Mouse (Mus musculus) bone marrow, adult 2 months (tissue): ENCODE results near the gene 4931429L15Rik. TPM values are rescaled to one million over a fixed set of nuclear protein-coding genes. Genes with fewer than 3 reads are reported as not detected.
A peak's percentile ranks its signal among the peaks of the same experiment; 100 is the strongest.

Source experiments
- H3K27ac ChIP-seq: fragments of 200-500 bp; 2 replicates; pipeline ENCODE4 v1.5.1; 2012; ENCODE audit warnings: low read depth, mild to moderate bottlenecking, control low read depth, inconsistent platforms, low read length; ENCODE audit not compliant: control insufficient read depth, poor library complexity, insufficient read depth
- H3K4me1 ChIP-seq: fragments of 200-500 bp; 2 replicates; pipeline ENCODE4 v1.6.1; 2011; ENCODE audit warnings: low read length; ENCODE audit not compliant: control insufficient read depth, insufficient read depth
- H3K4me3 ChIP-seq: fragments of 200-500 bp; replicated peaks from 2 replicates; pipeline ENCODE3; 2011; ENCODE audit warnings: mild to moderate bottlenecking, low read depth, low read length, control low read depth; ENCODE audit not compliant: control insufficient read depth
- CTCF ChIP-seq: fragments of 200-500 bp; IDR thresholded peaks from 2 replicates; pipeline ENCODE4 v1.5.1; 2011; ENCODE audit warnings: low read length, control low read depth; ENCODE audit not compliant: control insufficient read depth, insufficient read depth
- POLR2A ChIP-seq: fragments of 200-500 bp; IDR thresholded peaks from 2 replicates; pipeline ENCODE4 v1.6.1; 2011; ENCODE audit warnings: low read depth, mild to moderate bottlenecking, control low read depth, low read length, borderline replicate concordance; ENCODE audit not compliant: control insufficient read depth
- WGBS: fragments of 180-500 bp; shearing (Covaris S2); methylation state at CpG from one replicate; pipeline ENCODE4 v1.1.7; 2018; 5-methylcytosine and 5-hydroxymethylcytosine counted together
- polyA plus RNA-seq: library from polyadenylated mRNA; stranded (reverse); fragments of >200 nt; gene quantifications from 2 replicates; pipeline ENCODE4 v1.2.4, GENCODE M21; 2011; ENCODE audit warnings: low replicate concordance; ENCODE audit not compliant: missing spikeins, insufficient read depth, insufficient read length

Gene 4931429L15Rik
- polyA plus RNA-seq, 1 experiment = not detected

DNA sequence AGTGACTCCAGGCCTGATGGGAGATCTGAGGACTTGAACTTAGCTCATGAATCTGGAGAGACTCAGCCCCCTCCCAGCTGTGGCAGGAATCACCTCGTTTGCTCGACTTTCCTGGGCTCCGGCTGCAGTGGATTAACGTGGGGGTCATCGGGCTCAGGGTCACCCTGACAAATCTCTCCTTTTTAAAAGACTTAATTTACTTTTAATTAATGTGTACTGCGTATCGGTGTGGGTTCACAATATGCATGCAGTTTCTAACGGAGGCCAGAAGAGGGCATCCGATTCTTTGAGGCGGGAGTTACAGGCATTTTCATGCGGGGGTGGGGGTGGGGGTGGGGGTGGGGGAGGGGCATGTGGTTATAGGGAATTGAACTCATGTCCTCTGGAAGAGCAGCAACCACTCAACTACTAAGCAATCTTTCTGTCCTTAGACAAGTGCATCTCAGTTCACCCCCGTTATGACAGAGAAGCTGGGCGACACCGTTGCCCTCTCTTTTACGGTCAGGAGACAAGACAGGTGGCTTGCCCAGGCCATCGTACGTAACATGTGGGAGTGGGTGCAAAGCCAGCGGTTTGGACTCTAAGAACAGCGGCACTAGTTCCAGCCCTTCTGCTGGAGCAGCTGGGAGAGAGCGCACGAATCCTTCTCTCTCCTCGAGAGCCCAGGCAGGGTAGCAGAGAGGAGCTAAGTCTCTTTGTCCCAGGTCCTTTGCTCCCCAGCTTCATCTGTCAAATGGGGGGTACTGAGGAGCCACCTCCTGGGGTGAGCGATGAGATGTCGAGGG lies 10.2 kb upstream of the 4931429L15Rik start:
- Histone ChIP-seq H3K4me3 (no peak overlapping the region), H3K27ac (no peak overlapping the region), H3K4me1 (no peaks in the 10 kb centered on the region; the same call in 1 of the 2 replicates)
- WGBS = 45% methylated on average over 24 of the region's 24 CpGs
- TF ChIP-seq POLR2A (no peak), CTCF (no peak)

DNA sequence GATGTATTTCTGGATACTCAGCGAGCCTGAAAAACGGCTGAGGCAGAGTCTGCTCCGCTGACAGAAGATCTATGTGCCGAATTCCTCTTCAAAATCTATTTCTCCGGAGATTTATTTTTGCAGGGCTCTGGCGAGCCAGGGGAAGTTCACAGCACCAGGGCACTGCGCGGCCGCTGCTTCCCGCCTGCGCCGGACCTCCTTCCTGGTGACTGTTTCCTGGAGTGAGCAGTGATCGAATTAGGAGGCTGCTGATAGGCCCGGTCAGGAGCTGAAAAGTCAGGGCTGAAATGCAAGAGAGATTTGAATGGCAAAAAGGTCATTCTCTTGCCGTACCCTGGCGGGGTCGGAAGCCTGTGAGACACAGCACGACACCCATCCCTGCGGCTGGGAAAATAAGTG lies 9.5 kb upstream of the 4931429L15Rik start:
- no peak overlapping the region for H3K4me3 ChIP-seq
- TF ChIP-seq CTCF = no peak
- no peak for TF ChIP-seq POLR2A
- WGBS = 6% methylated on average over 19 of the region's 19 CpGs
- no peaks in the 10 kb centered on the region; the same call in 1 of the 2 replicates for H3K4me1 ChIP-seq
- no peak overlapping the region for H3K27ac ChIP-seq

DNA sequence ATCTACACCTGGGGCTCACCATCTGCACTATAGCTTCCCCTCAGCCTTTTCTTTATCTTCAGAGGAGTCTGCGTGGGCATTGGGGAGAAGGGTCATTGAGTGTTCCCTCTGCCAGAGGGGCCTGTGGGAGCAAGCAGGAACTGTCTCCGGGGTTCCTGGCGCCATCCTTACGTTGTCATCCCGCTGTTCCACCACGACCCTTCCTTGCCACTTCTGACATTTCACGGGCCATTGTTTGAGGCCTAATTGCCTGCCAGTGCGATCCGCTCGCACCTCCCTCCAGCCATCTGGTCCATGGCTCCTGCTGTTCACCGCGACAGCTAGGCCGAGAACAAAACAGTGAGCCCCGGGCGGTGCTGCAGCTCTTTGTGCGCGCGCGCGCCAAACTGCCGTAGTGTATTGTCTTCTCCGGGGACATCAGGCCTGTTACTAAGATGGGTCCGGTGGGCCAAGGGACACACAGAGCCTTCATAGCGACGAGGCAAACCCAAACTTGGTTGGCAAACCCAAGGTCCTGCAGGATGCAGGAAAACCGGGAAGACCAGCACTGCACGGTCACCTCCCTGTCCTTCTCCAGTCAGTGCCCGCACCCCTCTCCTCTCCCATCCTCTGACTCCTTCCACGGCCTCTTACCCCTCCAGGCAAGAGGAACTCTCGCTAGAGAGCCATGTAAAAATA lies 8.9 kb upstream of the 4931429L15Rik start:
- TF ChIP-seq POLR2A (no peak), CTCF (no peak)
- Histone ChIP-seq H3K27ac (no peak overlapping the region), H3K4me3 (peak overlapping the region; percentile 6), H3K4me1 (no peaks in the 10 kb centered on the region; the same call in 1 of the 2 replicates)
- 23% methylated on average over 30 of the region's 30 CpGs for WGBS

DNA sequence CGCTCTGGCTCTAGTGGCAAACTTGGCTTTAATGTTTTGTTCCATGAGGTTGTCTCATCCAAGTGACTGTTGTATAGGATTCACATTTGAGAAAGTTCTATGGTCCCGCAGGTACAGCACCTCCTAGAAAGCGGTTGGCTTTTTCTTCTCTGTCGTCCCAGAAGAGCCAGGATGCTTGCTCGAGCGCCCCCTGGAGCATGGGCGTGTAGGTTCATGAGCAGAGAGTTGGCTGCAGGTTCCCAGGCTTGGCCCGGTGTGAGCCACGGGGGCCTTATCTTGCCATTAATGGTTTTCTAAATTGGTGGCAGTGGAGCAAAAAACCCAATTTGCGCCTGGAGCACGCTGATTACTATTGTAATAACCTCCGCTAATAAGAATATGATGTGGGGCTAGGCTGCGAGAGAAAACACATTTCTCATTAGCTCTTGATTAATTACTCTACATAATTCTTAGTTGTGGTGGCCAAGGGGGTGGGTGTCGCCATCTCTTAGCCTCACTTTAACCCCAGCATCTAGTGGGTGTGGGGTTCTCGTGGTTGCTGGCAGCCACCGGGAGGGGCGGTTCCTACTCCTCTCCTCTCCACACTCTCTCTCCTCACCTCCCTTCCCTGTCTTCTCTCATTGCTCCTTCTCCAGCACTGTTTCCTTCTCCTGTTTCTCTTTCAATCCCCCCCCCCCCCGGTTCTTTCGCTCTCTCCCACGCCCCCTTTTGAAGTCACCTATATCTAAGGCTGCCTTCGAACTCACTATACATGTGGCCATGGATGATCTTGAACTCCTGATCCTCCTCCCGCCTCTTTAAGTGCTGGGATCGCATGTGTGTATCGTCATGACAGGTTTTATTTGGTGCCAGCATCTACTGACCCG lies 8.2 kb upstream of the 4931429L15Rik start:
- Histone ChIP-seq H3K4me3 (no peak overlapping the region), H3K27ac (no peak overlapping the region), H3K4me1 (no peaks in the 10 kb centered on the region; the same call in 1 of the 2 replicates)
- WGBS = 73% methylated on average over 25 of the region's 25 CpGs
- TF ChIP-seq CTCF = peak; percentile 21; the same call in 1 of the 2 replicates
- no peak for TF ChIP-seq POLR2A

DNA sequence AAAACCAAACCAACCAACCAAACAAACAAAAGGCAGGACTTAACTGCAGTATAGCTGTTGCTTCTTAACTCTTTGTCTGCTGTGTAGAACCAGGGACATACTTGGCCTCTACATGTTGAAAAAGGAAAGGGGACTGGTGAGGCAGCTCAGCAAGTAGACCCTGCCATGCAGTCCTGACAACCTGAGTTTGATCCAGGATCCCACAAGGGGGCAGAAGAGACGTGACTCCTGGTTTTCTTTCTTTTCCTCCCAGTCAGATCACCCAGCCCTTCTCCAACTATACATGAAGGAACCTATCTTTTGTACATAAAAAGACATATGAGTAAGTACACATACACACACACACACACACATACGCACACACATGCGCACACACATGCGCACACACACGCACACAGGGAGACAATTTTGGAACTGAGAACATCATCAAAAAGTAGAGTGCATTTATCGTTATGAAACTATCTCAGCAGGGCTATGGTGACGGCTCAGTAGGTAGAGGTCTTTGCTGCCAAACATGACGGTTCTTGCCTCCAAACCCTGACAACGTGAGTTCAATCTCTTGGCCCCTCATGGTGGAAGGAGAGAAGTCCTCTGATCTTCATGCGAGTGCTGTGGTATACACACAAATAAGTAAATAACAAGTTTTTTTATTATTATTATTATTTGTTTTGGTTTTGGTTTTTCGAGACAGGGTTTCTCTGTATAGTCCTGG lies 7.1 kb upstream of the 4931429L15Rik start:
- no peaks in the 10 kb centered on the region; the same call in 1 of the 2 replicates for H3K4me1 ChIP-seq
- H3K4me3 ChIP-seq = no peak overlapping the region
- WGBS = 83% methylated on average over 11 of the region's 11 CpGs
- no peak overlapping the region for H3K27ac ChIP-seq
- no peak for TF ChIP-seq CTCF
- TF ChIP-seq POLR2A = no peak

DNA sequence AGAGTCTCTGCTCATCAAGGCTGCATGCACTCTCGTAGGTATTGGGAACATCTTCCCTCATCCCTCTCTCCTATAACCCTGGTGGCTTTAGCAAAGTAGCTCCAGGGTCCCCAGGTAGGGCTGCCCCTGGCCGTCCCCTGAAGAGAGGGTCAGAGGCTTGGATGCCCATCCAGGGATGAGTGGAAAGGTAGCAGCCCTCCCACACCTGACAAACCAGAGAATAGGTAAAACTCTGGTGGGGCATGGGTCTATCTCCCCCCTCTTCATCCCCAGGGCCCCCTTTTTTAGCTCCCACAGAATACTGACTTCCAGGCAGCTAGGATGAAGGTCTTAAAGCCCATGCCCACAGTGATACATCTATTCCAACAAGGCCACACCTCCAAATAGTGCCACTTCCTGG lies 675 bp upstream of the 4931429L15Rik start:
- 81% methylated on average over 2 of the region's 2 CpGs for WGBS
- no peaks in the 10 kb centered on the region for H3K4me1 ChIP-seq
- H3K4me3 ChIP-seq = no peak overlapping the region
- no peak overlapping the region for H3K27ac ChIP-seq
- TF ChIP-seq CTCF = no peak
- no peak for TF ChIP-seq POLR2A

DNA sequence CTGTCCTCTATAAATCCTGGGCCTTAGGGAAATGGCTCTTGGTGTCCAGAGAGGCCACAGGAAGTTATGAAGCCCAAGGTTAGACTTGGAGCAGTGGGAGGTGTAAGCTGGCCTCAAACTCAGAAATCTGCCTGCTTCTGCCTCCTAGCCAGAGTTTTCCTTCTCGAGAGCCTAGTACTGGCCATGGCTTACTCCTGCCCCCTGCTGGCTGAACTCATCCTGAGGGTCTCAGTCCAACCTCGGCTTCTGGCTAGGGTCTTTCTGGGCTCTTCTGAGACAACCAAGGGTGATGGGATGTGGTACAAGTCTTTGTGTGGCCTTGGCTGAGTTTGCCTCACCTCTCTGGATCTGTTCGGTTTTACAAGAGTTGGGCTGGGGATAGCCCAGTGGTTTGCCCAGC lies 1.8 kb downstream of the 4931429L15Rik start:
- TF ChIP-seq CTCF (peak; percentile 16; the same call in 1 of the 2 replicates), POLR2A (no peak)
- no peaks in the 10 kb centered on the region for H3K4me1 ChIP-seq
- H3K27ac ChIP-seq = no peak overlapping the region
- H3K4me3 ChIP-seq = no peak overlapping the region
- 85% methylated on average over 3 of the region's 3 CpGs for WGBS

DNA sequence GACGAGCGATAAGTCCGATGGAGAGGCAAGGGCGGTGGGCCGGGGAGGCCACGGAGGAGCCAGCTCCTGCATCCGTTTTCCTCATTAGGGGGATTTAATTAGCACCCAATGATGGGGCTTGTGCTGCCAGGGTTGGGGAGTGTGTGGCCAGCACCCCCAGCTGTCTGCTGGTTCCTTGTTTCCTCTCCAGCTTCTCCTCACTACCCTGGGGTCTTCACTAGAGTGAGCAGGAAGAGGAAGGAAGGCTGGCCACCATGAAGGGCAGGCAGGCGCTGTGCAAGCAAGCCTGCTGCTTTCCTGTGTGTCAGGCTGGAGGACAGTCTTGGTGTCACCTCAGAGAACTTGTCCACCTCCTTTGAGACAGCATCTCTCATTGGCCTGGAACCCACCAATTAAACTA lies 2.9 kb downstream of the 4931429L15Rik start:
- Histone ChIP-seq H3K4me1 (no peaks in the 10 kb centered on the region), H3K27ac (no peak overlapping the region), H3K4me3 (no peak overlapping the region)
- TF ChIP-seq POLR2A = no peak
- WGBS = 72% methylated on average over 8 of the region's 8 CpGs
